Mouse (Mus musculus): ENCODE results near the gene Enpep.

The Enpep gene

DNA sequence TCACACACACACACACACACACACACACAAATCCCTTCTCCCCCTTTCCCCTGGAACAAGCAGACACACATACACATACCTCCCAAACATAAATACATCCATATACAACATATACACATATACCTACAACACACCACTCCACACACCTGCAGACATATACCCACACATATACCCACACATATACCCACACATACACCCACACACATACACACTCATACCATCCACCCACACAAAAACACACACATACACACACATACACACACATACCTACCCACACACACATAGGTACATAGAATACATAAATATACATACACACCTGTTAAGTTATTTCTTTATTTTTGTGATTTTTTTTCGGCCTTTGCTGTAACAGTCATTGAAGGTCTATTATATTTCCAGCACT, 94.5 kb downstream of the Enpep start:
- no peak for DNase-seq

DNA sequence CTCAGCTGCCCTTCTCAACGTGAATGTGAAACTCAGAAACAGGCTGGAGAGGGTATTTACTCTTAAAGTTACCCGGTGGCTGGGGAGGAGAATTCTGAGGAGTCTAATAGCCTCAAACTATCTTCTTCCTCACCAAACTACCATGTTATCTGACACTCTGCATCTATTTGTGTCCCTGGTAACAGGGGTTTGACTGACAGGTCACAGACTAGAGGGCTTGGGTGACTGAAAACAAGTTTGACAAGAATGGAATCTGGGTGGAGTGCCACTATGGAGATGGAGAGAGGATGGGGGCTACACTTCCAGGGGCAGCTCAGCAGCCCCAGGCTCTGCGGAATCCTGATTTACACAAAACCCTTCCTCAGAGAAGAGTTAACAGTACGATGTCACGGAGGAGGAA, 105.2 kb downstream of the Enpep start:
- DNase-seq = no peak

DNA sequence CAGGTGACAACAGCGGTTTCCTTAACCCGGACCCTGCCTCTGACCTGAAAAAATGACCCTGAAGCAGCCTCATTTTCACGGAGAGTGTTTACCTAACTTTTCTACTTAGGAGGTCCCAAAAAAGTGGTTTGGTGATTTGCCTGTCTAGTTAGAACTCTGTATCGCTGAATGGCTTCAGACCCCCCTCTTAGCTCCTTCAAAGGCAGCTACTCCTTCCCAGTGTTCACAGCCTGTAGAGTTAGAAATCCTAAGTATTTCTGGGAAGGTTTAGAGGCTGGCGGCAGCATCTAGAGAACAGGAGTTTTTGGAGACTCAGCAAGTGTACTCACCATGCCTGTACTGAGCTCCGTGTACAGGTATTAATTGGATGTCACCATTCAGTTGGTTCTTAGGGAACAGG, 105.8 kb downstream of the Enpep start:
- DNase-seq = no peak

DNA sequence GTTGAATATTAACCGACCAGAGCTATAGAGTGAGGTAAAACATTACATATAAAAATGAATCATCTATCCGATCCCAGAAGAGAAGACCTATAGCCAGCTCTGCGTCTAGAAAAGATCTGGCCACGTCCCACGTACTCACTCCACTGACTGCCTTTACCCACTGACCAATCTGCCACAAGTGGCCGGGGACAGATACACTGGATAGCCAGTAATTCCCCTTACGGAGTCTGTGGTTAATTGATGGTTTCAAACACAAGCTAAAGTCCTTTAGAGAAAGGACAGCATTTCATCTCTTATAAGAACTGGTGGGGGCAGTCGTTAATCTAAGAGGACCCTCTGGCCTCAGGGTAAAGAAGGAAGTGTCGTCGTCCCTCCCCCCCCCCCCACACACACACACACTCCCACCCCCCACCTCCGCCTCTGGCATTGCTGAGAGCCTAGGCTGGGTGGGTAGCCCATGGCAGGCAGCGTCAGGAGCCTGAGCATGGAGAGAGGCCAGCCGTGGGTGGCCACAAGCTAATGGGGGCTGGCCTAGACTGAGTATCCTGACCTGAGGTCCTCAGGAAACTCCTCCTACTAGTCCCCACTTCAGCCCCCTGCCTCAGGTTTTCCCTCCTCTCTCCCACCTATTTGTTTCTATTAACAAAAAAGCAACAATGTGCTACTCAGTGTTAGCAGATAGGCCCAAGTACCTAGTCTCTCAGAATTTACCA, 106.8 kb downstream of the Enpep start:
- no peak for DNase-seq

DNA sequence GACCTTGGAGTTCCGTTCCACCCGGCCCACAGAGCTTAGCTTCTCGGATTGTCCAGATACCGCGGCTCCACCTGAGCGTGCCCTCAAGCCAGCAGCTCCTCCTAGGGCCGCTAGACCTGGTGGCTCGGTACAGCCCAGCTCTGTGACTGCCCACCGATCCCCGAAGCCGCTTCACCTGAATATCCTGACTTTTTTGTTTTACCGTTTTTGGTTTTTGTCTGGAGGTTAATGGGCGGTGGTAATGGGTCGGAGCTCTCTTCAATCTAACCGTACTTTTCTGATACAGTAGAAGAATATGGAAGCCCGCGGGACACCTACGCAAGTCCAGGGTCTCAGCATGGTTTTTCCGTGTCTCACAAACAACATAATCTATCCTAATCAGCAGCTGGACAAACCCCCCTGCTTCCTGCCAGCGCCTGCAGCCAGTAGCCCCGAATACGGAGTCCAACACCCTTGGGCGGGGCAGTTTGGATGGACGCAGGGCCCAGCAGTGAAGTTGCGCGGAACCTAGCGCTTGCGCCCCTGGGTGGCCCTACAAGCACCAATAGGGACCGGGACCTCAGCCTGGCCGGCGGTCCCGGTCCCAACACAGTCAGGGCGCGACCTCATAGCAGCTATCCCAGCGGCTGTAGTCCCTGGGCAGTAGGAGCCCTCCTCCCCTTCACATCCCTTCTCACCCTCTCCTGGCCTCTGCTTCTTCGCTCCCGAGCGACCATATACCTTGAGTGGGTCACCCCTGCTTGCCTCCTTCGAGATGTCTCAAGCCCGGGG, 107.5 kb downstream of the Enpep start:
- peak; percentile 42 to 65 for DNase-seq

DNA sequence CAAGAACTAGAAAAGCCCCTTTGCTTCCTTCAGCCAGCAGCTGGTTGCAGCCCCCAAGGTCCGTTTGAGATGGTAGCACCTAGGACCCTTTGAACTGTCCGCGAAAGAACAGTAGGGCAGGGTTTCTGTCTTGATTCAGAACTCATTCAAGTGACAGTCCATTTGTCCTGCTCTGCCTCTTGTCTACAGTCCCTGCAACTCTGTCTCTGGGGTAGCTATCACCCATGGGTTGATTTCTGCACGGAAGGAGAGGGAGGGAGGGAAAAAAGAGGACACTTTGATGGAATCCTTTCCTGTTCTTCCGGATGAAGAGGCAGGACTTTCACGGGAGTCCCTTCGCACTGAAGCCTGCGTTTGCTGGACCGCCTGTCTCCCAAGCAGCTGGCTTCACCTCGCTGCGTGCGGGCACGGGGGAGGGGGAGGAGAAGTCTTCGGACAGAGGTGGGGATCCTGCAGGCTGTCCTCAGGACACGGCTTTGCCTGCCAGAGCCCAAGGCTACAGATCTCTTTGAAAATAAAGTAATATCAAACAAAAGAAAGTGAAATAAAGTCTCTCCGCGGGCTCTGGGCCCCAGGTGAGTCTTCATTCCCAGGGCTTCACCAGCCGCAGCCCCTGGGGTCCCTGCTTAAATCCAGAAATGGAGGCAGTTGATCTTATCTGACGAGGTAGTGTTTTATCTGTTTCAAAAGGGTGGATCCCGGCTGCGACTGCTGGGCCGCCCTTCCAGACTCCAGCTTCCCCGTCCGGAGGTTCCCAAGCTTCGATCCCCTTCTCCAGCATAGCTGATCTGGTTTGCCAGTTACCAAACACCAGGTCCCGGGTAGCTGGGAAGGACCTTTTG, 108.3 kb downstream of the Enpep start:
- peak; percentile 52 to 67 for DNase-seq

DNA sequence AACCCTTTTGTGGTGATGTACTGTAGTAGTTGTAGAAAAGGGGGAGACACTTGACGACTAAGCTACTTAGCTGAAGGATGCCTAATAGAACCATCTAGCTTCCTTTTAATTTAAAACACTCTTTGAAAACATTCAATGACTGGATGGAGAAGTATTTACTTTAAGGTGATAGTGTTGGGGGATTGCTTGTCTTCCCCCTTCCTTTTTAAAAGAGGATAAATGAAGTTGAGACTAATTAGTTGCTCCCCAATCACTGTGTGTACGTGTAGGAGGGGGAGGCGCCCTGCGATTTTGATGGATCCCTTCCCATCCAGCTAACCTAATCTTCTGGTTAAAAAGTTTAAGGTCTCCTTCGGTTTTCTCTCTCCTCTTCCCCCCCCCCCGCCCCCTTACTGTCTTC, 109.1 kb downstream of the Enpep start:
- no peak for DNase-seq

DNA sequence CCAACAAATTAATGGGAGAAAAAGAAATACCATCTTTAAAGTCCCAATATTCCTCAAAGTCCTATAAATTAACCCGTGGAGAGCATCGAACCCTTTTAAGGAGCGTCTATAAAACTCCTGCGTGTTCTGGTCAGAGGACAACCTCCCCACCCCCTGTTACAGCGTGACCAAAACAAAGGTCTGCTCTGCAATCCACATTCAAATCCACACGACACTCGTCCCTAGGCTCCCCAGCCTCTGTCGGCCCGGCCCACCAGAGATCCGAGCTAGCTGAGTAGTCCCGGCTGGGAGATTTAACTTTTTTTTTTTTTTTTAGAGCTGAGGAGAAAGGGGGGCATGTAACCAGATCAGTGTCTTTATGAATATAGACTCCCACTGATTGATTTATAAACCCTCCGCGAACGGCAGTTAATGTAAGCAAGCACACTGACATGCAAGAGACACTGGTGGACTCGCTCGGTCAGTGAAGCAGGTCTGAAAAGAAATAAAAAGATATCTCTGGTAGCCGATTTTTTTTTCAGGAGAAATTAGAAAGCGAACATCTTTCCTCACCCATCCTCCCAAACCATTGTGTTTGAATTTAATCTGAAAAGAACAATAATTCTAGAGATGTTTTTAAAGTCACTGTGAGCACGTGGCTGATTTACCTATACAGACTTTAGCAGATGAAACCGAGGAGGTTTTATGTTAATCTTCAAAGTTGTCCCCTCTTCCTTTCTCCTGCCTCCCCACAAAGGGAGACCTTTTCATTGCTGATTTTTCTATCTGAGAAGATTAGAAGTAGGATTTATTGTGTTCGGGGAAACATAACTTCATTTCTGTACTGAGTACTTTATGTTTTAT, 109.9 kb downstream of the Enpep start:
- DNase-seq = peak in 1 of 2 experiments; percentile 22

DNA sequence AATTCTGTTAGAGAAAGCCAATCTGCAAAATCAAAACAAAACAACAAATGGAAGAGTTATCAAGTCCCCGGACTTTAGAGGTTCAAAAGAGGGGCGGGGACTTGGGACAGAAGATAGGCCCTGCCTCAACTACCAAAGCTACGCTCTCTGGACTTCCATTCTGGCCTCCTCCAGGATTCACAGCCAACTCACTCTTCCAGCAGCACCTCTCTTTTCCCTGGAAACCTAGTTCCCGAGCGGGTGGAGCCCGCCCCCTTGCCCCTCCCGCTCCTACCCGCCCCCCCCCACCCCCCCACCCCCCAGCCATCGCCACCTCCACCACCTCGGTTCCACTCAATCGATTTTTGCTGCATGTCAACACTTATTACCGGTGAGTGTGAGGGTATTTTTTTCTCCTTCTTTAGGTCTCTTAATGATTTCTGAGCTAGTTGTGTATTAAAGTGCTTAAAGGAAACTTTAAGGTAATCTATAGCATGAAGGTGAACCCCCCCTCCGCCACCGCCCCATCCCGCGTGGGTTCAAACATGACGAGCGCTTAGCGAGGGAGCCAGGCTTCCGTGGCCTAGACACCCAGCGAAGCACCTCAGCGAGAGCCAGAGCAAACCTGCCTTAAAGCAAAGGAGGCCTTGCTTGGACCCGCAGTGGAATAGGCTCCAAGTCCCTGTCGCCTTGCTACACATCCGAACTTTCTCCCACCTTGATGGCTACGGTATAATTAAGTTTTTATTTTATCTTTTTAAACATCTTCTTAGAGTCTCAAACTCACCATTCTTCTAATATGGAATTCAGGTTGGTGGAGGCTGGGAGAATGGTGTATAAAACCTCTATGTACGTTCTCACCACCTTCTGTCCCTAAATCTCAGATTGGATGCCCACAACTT, 110.9 kb downstream of the Enpep start:
- peak in 1 of 2 experiments; percentile 39 for DNase-seq

DNA sequence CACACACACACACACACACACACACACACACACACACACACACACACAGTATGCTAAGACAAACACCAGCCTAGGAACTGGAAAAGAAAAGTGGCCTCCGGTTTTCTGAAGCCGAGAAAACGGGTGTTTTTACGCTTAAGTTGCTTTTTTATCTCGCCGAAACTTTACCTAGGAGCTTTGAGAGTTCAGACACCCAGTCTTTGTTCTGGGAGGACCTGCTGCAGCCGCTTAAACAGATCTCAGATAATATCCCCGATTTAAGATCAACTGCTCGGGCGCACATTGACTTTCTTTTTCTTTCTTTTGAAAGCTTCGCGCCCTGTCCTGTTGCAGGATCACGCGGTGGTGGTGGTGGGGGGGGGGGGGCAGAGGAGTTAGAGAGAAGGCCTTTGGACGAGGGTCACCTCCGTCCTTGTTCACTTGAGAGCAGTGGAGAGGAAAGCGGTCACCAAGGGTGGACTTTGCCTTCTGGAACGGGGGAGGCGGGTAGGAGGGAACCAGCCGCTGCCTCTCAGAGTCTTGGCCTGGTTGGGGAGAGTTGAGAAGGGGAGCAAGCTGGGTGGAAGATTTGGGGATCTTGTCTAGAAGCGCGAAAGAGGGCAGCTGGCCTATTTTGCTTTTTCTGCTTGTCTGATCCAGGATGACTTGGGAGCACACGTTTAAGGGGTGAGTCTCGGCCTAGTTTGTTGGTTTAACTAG, 111.7 kb downstream of the Enpep start:
- DNase-seq = peak; percentile 62 to 76

DNA sequence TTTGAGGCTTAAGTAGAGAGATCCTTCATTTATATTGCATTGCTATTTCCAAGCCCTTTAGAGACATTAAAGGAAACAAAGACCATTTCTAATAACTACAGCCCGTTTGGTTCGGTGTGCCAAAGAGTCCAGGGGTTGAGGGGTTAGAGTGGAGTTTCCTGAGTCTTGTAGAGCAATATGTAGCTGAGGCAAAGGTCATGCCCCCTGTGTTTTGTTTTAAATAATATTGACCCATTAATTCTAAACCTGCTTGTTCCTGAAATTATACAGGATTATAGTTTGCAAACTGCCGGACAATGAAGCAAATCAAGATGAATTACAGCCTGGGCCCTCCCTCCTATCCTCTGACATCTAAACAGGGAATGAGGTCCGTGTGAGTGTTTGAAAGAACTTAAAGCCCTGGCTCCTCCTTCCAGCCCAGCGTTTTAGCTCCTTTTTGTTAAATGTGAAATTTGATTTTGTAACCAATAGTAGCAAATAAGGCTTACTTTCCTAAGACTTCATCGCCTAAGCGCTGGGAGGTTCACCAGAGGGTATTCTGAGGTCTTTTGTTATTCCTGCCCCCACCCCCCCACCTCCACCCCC, 112.3 kb downstream of the Enpep start:
- peak in 1 of 2 experiments; percentile 16 for DNase-seq

All from kidney, postnatal 4 days (tissue).